Mouse (Mus musculus) G1E (cell line): ENCODE measurements around the gene Pde3a.

ENCODE experiments used
- CTCF ChIP-seq: IDR thresholded peaks from 2 replicates; pipeline ENCODE4 v1.5.1; 2012; ENCODE audit warnings: low read depth, low read length, inconsistent platforms, mixed read lengths
- GATA1 ChIP-seq: IDR thresholded peaks from 2 replicates; pipeline ENCODE4 v1.6.1; 2012; ENCODE audit warnings: borderline replicate concordance, low read length, inconsistent platforms, mixed read lengths
- GATA2 ChIP-seq: IDR thresholded peaks from 2 replicates; pipeline ENCODE4 v1.6.1; 2012; ENCODE audit warnings: low read depth, low read length, inconsistent platforms, borderline replicate concordance
- POLR2AphosphoS5 ChIP-seq: IDR thresholded peaks from 2 replicates; pipeline ENCODE4 v1.6.1; 2012; ENCODE audit warnings: low read depth, low read length, inconsistent platforms; ENCODE audit not compliant: insufficient replicate concordance

DNA sequence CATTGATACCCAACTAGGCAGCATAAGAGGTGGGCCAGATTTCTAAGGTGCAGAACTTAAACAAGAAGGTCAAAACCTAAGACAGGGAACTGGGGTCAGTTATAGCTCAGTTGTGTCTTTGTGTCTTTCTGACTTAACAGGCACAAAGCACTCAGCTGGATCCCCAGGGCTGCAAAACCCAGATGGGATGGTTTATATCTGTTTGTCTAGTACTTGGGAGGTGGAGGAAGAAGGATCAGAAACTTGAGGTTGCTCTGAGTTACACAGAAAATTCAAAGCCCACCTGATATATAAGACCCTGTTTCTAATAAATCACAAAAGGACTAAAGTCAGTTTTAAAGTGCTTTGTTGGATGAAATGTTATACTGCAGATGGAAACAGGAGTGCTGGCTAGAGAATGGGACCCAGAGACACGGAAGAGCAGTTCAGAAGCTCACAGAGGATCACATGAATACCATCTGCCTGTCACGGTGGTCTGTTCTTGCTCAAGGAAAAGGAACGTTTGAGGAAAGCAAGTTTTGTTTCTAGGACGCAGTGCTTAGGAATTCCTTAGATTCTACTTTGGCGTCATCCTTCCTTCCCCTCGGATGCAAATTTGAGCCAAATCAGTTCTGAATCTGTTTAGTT, 16.2 kb upstream of the Pde3a start:
- TF ChIP-seq CTCF (no peak), GATA1 (no peak), GATA2 (no peak), POLR2AphosphoS5 (no peak)
